Mouse (Mus musculus) liver, embryonic 11.5 days (tissue): Measurements from ENCODE around the gene Itln1. TPM values are rescaled to one million over a fixed set of nuclear protein-coding genes. Genes with fewer than 3 reads are reported as not detected.

ENCODE experiments used
- ATAC-seq: fragments of 200-750 bp; cut with Nextera tagmentation; replicated peaks from 2 replicates; pipeline ENCODE4 v1.8.0; 2017; ENCODE audit warnings: moderate number of reproducible peaks, mild to moderate bottlenecking, moderate TSS enrichment, moderate library complexity; ENCODE audit not compliant: low FRiP score
- DNase-seq: peaks from one replicate; pipeline ENCODE4 v3.0.0-alpha.2; 2017; ENCODE audit warnings: low spot score
- H3K27ac ChIP-seq: fragments of 300-500 bp; sonication (generic); 2 replicates; pipeline ENCODE4 v1.5.1; 2014; ENCODE audit warnings: mild to moderate bottlenecking, low read depth, low read length, control low read depth
- H3K27me3 ChIP-seq: fragments of 300-500 bp; sonication (generic); replicated peaks from 2 replicates; pipeline ENCODE4 v1.6.1; 2014; ENCODE audit warnings: low read length, mixed read lengths; ENCODE audit not compliant: control insufficient read depth, insufficient read depth
- H3K36me3 ChIP-seq: fragments of 300-500 bp; sonication (generic); 2 replicates; pipeline ENCODE4 v1.6.1; 2014; ENCODE audit warnings: mild to moderate bottlenecking, low read length, moderate library complexity, mixed read lengths; ENCODE audit not compliant: control insufficient read depth, insufficient read depth
- H3K4me1 ChIP-seq: fragments of 300-500 bp; sonication (generic); replicated peaks from 2 replicates; pipeline ENCODE4 v1.6.1; 2014; ENCODE audit warnings: low read length, mixed read lengths; ENCODE audit not compliant: control insufficient read depth, insufficient read depth
- H3K4me2 ChIP-seq: fragments of 300-500 bp; sonication (generic); 2 replicates; pipeline ENCODE4 v1.6.1; 2014; ENCODE audit warnings: mild to moderate bottlenecking, control low read depth, moderate library complexity
- H3K4me3 ChIP-seq: fragments of 300-500 bp; sonication (generic); 2 replicates; pipeline ENCODE4 v1.5.1; 2014; ENCODE audit warnings: low read depth, low read length, control low read depth
- H3K9ac ChIP-seq: fragments of 300-500 bp; sonication (generic); 2 replicates; pipeline ENCODE4 v1.6.1; 2014; ENCODE audit warnings: low read depth, low read length, control low read depth
- H3K9me3 ChIP-seq: fragments of 300-500 bp; sonication (generic); 2 replicates; pipeline ENCODE4 v1.6.1; 2016; ENCODE audit warnings: low read length, inconsistent platforms, mixed read lengths; ENCODE audit not compliant: control insufficient read depth
- WGBS: fragments of 180-500 bp; shearing (Covaris S2); extraction: QIAGEN DNeasy Blood & Tissue Kit; methylation state at CpG from one replicate; pipeline ENCODE4 v1.1.7; 2014; 5-methylcytosine and 5-hydroxymethylcytosine counted together
- polyA plus RNA-seq: library from polyadenylated mRNA; unstranded; fragments of >200 nt; fragmentation: Nextera tagmentation; extraction: Ambion mirVana; gene quantifications from 2 replicates; pipeline ENCODE4 v1.2.1, GENCODE M21; 2014

Itln1 gene
- polyA plus RNA-seq, 1 experiment from 2014 or later = not detected

DNA sequence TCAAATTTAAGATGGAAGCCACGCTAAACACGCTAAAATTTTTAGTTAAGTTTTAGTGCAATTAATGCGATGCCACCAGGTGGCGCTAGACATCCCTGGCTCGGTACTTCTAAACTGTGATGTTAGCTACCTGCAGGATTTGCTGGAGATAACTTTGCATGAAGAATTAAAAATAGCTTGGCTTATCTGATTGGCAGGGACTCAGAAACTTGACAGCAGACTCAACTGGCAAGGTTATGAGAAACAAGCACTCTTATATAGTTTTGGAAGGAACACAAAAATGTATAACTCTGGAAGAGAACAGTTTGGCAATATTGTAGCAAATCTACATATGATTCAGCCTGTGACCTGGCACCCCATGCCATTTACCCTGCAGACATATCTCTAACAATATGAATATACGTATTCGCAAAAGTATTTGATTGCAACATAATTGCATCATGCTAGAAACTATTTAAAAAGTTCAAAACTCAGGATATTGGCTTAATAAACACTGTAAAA is 64.7 kb downstream of the Itln1 start:
- no peaks in the 10 kb centered on the region for H3K4me1 ChIP-seq
- DNase-seq (no peak), ATAC-seq (no peak)
- whole genome bisulfite sequencing = 25% methylated on average over 7 of the region's 7 CpGs
- H3K4me3 ChIP-seq = no peak overlapping the region
- no peaks in the 10 kb centered on the region for H3K27me3 ChIP-seq
- no peak overlapping the region for H3K9ac ChIP-seq
- H3K27ac ChIP-seq = no peak overlapping the region
- 0 out of 2 replicates have a peak overlapping the region, but pooled peaks have one; percentile 28 for H3K4me2 ChIP-seq
- H3K9me3 ChIP-seq = no peaks in the 10 kb centered on the region
- H3K36me3 ChIP-seq = 0 out of 2 replicates have a peak, but pooled peaks cover 2% of the 10 kb centered on the region

DNA sequence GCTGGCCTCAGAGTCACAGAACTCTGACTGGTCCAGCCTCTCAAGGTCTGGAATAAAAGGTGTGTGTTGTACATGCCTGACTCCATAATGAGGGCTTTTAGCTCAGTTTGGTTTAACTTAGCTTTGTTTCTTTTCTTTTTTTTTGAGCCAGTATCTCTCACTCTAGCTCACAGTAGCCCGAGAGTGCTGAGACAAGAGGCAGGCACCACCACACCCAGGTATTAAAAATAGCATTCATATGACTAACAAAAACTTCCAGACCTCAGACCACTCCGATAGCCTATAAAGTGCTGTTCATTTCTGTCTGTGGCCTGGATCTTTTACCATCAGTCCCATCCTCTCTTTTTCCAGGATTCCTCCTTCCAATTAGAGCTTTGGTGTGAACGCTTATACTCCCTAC is 65.4 kb downstream of the Itln1 start:
- no peak overlapping the region for H3K4me3 ChIP-seq
- 75% methylated on average over 3 of the region's 3 CpGs for WGBS
- no peak for DNase-seq
- no peak overlapping the region for H3K9ac ChIP-seq
- H3K9me3 ChIP-seq = no peaks in the 10 kb centered on the region
- no peak overlapping the region for H3K4me2 ChIP-seq
- 0 out of 2 replicates have a peak, but pooled peaks cover 2% of the 10 kb centered on the region for H3K36me3 ChIP-seq
- no peaks in the 10 kb centered on the region for H3K4me1 ChIP-seq
- no peak for ATAC-seq
- H3K27ac ChIP-seq = no peak overlapping the region
- H3K27me3 ChIP-seq = no peaks in the 10 kb centered on the region

Other genes with a start within 250 kb of the Itln1 start
- gene Usp21, start 247.3 kb downstream of the Itln1 start, polyA plus RNA-seq = 51.0 and 53.1 TPM in 2 replicates
- gene Ufc1, start 240.3 kb downstream of the Itln1 start, polyA plus RNA-seq = 83.7 TPM in 2 replicates
- gene Dedd, start 206.1 kb downstream of the Itln1 start, polyA plus RNA-seq = 34.8 and 37.5 TPM in 2 replicates
- gene Nit1, start 189.6 kb downstream of the Itln1 start, polyA plus RNA-seq = 26.2 and 29.1 TPM in 2 replicates
- 68.0 and 73.7 TPM in 2 replicates for gene Pfdn2, start 189.6 kb downstream of the Itln1 start, polyA plus RNA-seq
- gene Klhdc9, start 174.5 kb downstream of the Itln1 start, polyA plus RNA-seq = 0.66 and 0.77 TPM in 2 replicates
- gene Nectin4, start 165.2 kb downstream of the Itln1 start, polyA plus RNA-seq = 0.25 and 0.53 TPM in 2 replicates
- gene Arhgap30, start 146.3 kb downstream of the Itln1 start, polyA plus RNA-seq = 3.5 and 3.8 TPM in 2 replicates
- gene Usf1, start 124.0 kb downstream of the Itln1 start, polyA plus RNA-seq = 51.0 and 53.2 TPM in 2 replicates
- 1.6 and 1.7 TPM in 2 replicates for gene Tstd1, start 116.4 kb downstream of the Itln1 start, polyA plus RNA-seq
- 42.0 and 47.8 TPM in 2 replicates for gene F11r, start 97.8 kb downstream of the Itln1 start, polyA plus RNA-seq
- 7.8 and 8.3 TPM in 2 replicates for gene Alyref2, start 31.8 kb downstream of the Itln1 start, polyA plus RNA-seq
- 0.63 and 0.82 TPM in 2 replicates for gene Cd244a, start 23.9 kb upstream of the Itln1 start, polyA plus RNA-seq
- gene Ly9, start 72.1 kb upstream of the Itln1 start, polyA plus RNA-seq = 0.12 and 0.30 TPM in 2 replicates
- gene Slamf7, start 117.7 kb upstream of the Itln1 start, polyA plus RNA-seq = not detected in 2 replicates
- 4.5 and 4.9 TPM in 2 replicates for gene Cd48, start 146.7 kb upstream of the Itln1 start, polyA plus RNA-seq
- 1.4 and 2.0 TPM in 2 replicates for gene Slamf1, start 231.8 kb upstream of the Itln1 start, polyA plus RNA-seq